Mouse (Mus musculus) olfactory bulb, adult 2 months (tissue): Measurements from ENCODE around the gene Stam.

ENCODE experiments used
- CTCF ChIP-seq: fragments of 200-500 bp; IDR thresholded peaks from 2 replicates; pipeline ENCODE4 v1.5.1; 2012; ENCODE audit warnings: low read depth, mild to moderate bottlenecking, low read length, moderate library complexity; ENCODE audit not compliant: insufficient read depth
- POLR2A ChIP-seq: fragments of 200-500 bp; IDR thresholded peaks from 2 replicates; pipeline ENCODE4 v1.6.1; 2012; ENCODE audit warnings: mild to moderate bottlenecking, low read depth, low read length, moderate library complexity; ENCODE audit not compliant: insufficient read depth

DNA sequence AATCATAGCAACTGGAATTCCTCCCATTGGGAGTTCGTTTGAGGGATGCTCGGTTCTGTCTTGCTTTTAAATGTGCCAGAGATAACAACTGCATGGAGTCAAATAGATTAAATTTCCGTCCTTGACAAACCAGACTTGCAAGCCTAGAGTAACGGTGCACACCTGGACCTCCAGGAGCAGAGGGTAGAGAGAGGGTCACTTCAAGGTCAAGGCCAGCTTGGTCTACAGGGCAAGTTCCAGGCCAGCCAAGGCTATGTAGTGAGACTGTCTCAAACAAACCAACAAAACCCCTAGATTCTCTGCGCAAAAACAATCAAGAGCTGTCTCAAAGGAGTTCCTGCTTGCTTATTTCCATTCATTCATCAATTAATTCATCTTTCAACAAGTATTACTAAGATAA lies 25.1 kb upstream of the Stam start:
- TF ChIP-seq CTCF (no peak), POLR2A (no peak)
